Mouse (Mus musculus) urinary bladder, postnatal 14 days (tissue): ENCODE measurements around the gene Fam49a.

Experiments
- DNase-seq: peaks from one replicate; pipeline ENCODE4 v3.0.0; 2021; ENCODE audit warnings: low spot score

Fam49a gene

GRCm38 (mm10) chr12:12359923-12360322, 98.0 kb downstream of the Fam49a start:
- no peak for DNase-seq

GRCm38 (mm10) chr12:12362371-12362770, 100.4 kb downstream of the Fam49a start:
- DNase-seq, result no peak

GRCm38 (mm10) chr12:12364201-12364600, 102.3 kb downstream of the Fam49a start:
- no peak for DNase-seq

GRCm38 (mm10) chr12:12367423-12367822, 105.5 kb downstream of the Fam49a start:
- no peak for DNase-seq

DNA sequence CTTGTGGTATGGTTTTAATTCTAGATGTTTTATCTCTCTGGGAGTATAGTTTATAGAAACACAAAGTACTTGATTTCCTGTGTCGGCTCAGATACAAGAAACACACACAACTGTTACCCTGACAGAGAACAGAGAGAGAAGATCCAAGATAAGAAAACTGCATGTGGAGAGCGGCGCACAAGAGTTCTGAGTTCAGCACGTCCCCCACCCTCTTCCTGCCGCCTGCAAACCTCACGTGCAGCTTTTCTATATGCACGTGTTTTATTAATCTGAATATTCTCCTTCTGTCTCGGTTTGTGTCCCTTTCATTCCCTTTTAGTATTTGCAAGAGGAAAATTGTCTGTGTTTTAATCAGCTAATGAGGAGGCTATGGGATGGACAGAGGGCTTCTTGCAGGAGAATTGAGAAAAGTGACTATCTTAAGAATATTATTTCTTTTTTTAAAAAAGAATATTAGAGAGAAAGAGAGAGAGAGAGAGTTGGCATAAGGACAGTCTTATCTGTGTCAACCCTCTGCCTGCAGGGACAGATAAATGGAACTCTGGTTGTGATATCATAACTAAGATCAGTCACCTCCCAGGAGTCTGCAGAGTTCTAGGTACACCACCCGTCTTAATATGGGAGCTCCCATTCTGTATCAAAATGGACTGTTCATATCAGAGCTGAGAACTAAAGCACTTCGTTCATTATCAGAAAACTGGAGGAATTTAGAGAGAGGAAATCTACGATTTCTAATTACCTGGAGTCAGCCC, 111.3 kb downstream of the Fam49a start:
- DNase-seq, result no peak

GRCm38 (mm10) chr12:12379056-12379455, 117.1 kb downstream of the Fam49a start:
- DNase-seq, result no peak

DNA sequence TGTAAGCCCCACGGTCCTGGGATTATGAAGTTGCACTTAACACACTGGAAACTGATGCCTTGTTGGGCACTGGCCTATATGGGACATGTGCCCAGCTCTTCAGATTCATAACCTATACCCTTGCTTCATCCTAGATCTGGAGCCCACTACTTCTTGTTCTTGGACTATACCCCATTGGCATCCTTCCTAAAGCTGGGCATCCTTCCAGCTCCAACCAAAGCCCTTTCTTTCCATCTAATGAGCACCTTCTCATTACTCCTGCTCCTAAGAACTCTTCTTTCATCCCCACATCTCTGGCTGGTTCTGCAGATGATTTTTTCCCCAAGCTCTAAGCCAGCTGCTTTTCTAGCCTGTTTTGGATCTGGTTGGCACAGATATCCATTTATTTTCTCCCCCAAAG, 127.3 kb downstream of the Fam49a start:
- DNase-seq, result no peak

DNA sequence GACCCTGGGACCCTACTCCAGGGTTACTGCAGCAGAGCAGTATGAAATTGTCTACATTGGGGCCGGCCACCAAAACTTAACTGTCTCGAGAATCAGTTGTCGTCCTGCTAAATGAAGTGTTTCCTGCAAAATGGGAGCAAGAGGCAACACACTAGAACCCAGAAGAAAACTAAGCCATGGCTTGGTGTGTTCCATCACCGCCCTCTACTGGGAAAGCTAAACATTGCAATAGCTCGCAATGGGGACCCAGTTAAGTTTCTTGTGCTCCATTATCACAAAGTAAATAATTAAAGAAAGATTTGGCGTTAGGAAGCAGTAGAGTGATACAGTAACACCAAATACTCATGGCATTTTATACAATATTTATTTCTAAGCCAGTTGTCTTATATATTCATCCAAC, 134.3 kb downstream of the Fam49a start:
- peak; percentile 20 for DNase-seq

- DNase-seq, result peak; percentile 52
These were observed 139.1 kb downstream of the Fam49a start for GRCm38 (mm10) chr12:12401051-12401465.

DNA sequence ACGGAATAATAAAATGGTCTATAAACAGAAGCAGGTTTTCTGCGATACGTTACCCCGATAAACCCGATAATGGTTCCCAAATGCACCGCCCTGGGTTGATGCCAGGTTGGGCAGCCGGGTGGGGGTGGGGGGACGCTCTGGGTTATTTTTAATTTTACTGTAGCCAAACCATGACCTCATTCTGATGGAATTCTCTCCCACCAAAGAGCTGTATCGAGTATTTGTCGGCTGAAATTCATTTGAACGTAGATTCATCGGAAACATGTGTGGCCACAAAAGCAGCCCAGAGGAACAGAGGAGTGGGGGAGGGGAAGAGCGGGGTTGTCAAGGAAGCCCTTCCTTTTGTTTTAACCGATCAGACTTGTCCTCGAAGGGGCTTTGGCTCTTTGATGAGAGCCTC, 139.6 kb downstream of the Fam49a start:
- DNase-seq, result peak; percentile 4

DNA sequence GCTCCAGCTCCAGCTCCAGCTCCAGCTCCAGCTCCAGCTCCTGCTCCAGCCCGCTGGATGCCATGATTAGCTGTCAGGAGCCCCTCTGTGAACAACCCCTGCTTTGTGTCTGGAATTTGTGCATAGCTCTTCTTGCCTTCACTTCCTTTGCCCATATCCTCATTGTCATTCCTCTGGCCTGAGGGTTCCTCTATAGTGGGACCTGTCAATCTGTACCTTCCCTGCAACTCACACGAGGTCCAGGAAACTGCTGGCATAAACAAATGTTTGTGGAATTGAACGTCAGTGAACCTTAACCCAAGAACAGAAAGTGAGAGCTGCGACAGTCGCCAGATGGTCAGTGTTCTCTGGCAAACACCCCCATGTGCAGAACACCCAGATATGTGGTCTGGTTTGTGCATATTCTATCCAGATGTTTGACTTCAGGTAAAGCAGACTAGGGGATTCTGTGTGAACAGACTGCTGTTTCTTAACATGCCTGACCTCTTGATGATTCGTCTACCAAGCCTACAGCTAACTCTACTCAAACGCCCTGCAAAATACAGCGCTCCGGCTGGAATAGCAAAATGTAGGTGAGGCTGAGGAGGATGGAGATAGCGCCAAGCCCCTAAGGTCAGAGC, 143.7 kb downstream of the Fam49a start:
- DNase-seq, result no peak

GRCm38 (mm10) chr12:12409044-12409443, 147.1 kb downstream of the Fam49a start:
- no peak for DNase-seq

DNA sequence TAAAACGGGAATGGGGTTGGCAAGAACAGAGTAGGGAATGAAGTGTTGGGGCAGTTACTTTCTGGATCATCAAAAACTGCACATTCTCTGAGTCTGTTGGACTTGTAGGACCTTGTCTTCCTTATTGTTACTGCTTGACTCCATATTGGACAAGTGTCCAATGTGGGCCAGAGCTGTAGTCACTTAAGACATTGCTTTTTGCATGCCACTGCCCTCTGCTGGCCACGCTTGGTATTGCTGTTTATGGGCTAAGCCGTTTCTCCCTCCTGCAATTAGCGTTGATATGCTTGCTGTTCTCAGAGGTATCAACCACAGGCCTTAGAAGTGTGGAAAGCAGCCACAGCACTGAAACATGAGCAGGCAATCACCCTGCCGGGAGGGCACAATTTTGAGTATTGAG, 150.7 kb downstream of the Fam49a start:
- peak; percentile 75 for DNase-seq

- no peak for DNase-seq
These were observed 158.5 kb downstream of the Fam49a start for GRCm38 (mm10) chr12:12420423-12420822.

DNA sequence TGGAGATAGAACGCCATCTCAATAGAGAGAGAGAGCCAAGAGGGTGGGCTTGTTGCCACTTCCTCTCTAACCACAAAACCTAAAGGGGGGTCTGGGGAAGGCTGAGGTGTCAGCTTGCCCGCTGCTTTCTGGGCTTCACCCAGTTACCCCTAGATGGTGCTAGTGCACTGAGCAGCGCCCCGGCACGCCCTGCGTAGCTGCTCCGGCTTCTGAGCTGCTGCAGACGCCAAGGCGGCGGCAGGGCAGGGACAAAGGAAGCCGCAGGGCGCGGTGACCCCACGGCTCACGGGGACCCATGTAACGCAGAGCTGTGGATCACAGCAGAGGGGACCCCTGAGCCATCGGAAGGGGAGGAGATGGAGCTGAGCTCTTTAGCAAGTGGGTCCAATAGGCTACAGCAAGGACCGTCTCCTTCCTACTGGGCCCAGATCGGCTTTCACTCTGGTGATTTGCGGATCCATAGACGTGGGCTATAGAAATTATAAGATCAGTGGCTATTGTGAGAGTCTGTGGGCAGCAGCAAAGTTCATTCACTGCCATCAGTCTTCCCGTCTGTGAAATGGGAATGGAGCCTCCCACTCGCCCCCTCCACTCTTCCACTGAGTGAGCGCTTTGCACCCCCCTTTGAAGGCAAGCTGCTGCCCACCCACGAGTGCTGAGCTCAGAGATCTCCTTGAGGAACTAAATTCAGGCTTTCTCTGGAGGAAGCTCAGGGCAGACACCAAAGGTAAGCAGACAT, 159.1 kb downstream of the Fam49a start:
- peak; percentile 79 for DNase-seq

- no peak for DNase-seq
These were observed 159.6 kb downstream of the Fam49a start for GRCm38 (mm10) chr12:12421580-12421878.

DNA sequence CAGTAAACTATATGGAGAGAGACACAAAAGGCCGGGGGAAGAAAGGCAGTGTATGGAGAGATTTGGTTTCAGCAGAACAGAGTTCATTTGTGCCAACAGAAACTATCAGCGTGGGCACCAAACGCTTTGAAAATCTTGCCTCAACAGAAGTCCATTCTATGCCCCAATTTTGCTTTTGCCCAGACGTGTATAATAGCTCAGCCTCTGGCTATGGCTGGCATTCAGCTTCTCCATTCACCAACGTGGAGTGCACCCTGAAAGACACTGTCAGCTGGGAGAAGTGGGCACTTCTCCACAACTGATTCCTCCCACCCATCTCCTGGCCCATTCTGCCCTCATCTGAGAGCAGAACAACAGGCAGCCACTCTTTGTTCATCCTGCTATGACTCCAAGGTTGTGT, 163.2 kb downstream of the Fam49a start:
- no peak for DNase-seq

- DNase-seq, result no peak
These were observed 165.3 kb downstream of the Fam49a start for GRCm38 (mm10) chr12:12427285-12427684.

- no peak for DNase-seq
These were observed 166.9 kb downstream of the Fam49a start for GRCm38 (mm10) chr12:12428886-12429285.
